Comparison of ENCODE assay signal across 27 mouse cellular contexts in the genomic region with DNA sequence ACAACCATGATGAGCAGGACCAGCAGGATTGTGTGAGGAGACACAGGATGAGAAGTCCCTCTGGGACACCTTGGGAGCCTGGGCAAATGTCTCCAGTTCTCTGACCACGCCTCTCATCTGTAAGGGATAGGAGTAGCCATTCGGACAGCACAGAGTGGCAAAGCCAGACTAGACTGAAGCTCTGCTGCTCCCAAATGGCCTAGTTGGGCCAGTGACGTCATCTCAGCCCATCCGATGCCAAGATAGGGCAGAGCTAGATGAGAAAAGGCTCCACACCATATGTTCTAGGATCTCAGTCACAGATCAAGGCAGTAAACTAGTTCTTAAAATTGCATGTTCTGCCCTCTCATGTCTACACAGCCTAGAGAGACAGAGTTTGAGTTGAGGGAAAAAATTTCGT. TPM values are rescaled to one million over a fixed set of nuclear protein-coding genes. Genes with fewer than 3 reads are reported as not detected.
A peak's percentile ranks its signal among the peaks of the same experiment; 100 is the strongest.
DNase-seq lines count a peak whose midpoint lies in the region; ATAC-seq lines count a peak whose summit lies in the region.
"Had no signal": no experiment of that assay in that cellular context is flagged by ENCODE, and none has a peak within 500 bp of the region (broad histone marks: within the 10 kb centered on the region; RNA-seq: fewer than 3 reads in every experiment).

No protein-coding gene starts in this region.

- H3K27ac ChIP-seq in kidney, embryonic 16.5 days (ENCODE audit: low read length), result no peak overlapping the region
- no peak overlapping the region for H3K27ac ChIP-seq in midbrain, embryonic 10.5 days (replicated peaks)
- H3K27ac ChIP-seq: embryonic facial prominence, embryonic 12.5 days; hindbrain, embryonic 10.5 days; hindbrain, embryonic 15.5 days; layer of hippocampus, adult 2 months; left cerebral cortex, adult 2 months; limb, embryonic 12.5 days; liver, embryonic 15.5 days; midbrain, embryonic 12.5 days; neural tube, embryonic 13.5 days had no signal

- 71% methylated on average over 5 of the region's 5 CpGs for WGBS in kidney, embryonic 16.5 days
- 81% methylated on average over 5 of the region's 5 CpGs for WGBS in midbrain, embryonic 10.5 days

- H3K4me3 ChIP-seq in kidney, embryonic 16.5 days (ENCODE audit: low read length), result no peak overlapping the region
- no peak overlapping the region for H3K4me3 ChIP-seq in midbrain, embryonic 10.5 days
- H3K4me3 ChIP-seq: embryonic facial prominence, embryonic 12.5 days; hindbrain, embryonic 10.5 days; hindbrain, embryonic 15.5 days; layer of hippocampus, adult 2 months; left cerebral cortex, adult 2 months; limb, embryonic 12.5 days; liver, embryonic 15.5 days; midbrain, embryonic 12.5 days; neural tube, embryonic 13.5 days had no signal

- H3K27me3 ChIP-seq in kidney, embryonic 16.5 days (ENCODE audit: insufficient read depth, low read length), result peaks cover 7% of the 10 kb centered on the region
- H3K27me3 ChIP-seq in midbrain, embryonic 10.5 days (ENCODE audit: low read depth, poor library complexity, severe bottlenecking), result peaks cover 16% of the 10 kb centered on the region
- H3K27me3 ChIP-seq: hindbrain, embryonic 15.5 days; Patski had no signal

- no peaks in the 10 kb centered on the region for H3K9me3 ChIP-seq in kidney, embryonic 16.5 days (ENCODE audit: low read length)
- H3K9me3 ChIP-seq in midbrain, embryonic 10.5 days (replicated peaks), result no peaks in the 10 kb centered on the region
- H3K9me3 ChIP-seq: embryonic facial prominence, embryonic 12.5 days; hindbrain, embryonic 15.5 days; limb, embryonic 12.5 days; liver, embryonic 15.5 days; midbrain, embryonic 12.5 days; neural tube, embryonic 13.5 days had no signal

- no peak overlapping the region for H3K9ac ChIP-seq in kidney, embryonic 16.5 days (replicated peaks; ENCODE audit: low read length)
- H3K9ac ChIP-seq: embryonic facial prominence, embryonic 12.5 days; hindbrain, embryonic 15.5 days; limb, embryonic 12.5 days; liver, embryonic 15.5 days; lung, embryonic 14.5 days; midbrain, embryonic 12.5 days; neural tube, embryonic 13.5 days had no signal

- DNase-seq in adipocyte (ENCODE audit: low spot score), result peak; percentile 36
- peak; percentile 95 for DNase-seq in cerebellum, adult 11-12 months
- DNase-seq in cerebellum, adult 9-11 months, result peak; percentile 96
- no peak for DNase-seq in lung, postnatal 10 days
- DNase-seq in midbrain, embryonic 10.5 days (ENCODE audit: low spot score), result no peak
- DNase-seq: adrenal gland, postnatal 14 days; B cell, adult 2 months; embryo, embryonic 11 days; heart, postnatal 14 days; kidney, adult 11 months; kidney, postnatal 25 days; lung, embryonic 14.5 days; right cerebral cortex, postnatal 14 days had no signal

- H3K4me1 ChIP-seq in kidney, embryonic 16.5 days (ENCODE audit: insufficient read depth, low read length), result peaks cover 8% of the 10 kb centered on the region; the same call in 1 of the 2 replicates
- peaks cover 28% of the 10 kb centered on the region for H3K4me1 ChIP-seq in midbrain, embryonic 10.5 days
- H3K4me1 ChIP-seq: embryonic facial prominence, embryonic 12.5 days had no signal

- ATAC-seq in kidney, embryonic 16.5 days (ENCODE audit: low FRiP score, low TSS enrichment), result no peak
- ATAC-seq: forebrain, embryonic 14.5 days; inflammation-experienced regulatory T-cells, adult 6 months; Patski had no signal

- no peak overlapping the region for H3K4me2 ChIP-seq in kidney, embryonic 16.5 days (replicated peaks; ENCODE audit: low read depth, low read length)
- H3K4me2 ChIP-seq: embryonic facial prominence, embryonic 12.5 days; hindbrain, embryonic 15.5 days; limb, embryonic 12.5 days; liver, embryonic 15.5 days; lung, embryonic 14.5 days; midbrain, embryonic 12.5 days; neural tube, embryonic 13.5 days had no signal

- H3K36me3 ChIP-seq in kidney, embryonic 16.5 days (ENCODE audit: insufficient read depth, low read length), result no peaks in the 10 kb centered on the region
- H3K36me3 ChIP-seq in midbrain, embryonic 10.5 days, result no peaks in the 10 kb centered on the region
- H3K36me3 ChIP-seq: embryonic facial prominence, embryonic 12.5 days; hindbrain, embryonic 10.5 days; hindbrain, embryonic 15.5 days; limb, embryonic 12.5 days; liver, embryonic 15.5 days; midbrain, embryonic 12.5 days; neural tube, embryonic 13.5 days had no signal

RNA-seq across cellular contexts. Expression of a gene that starts 9.3 kb away (rescaled TPM):
- 1,595 and 1,651 TPM in 2 replicates for polyA plus RNA-seq in kidney, embryonic 16.5 days (2015; fragmentation: Nextera tagmentation; extraction: Ambion mirVana)
- 2,607 and 3,209 TPM in 2 replicates for polyA plus RNA-seq in midbrain, embryonic 10.5 days (2016; fragmentation: Nextera tagmentation; extraction: Ambion mirVana)

RNA-seq across cellular contexts. Expression of a gene that starts 37.6 kb away (rescaled TPM):
- 3.3 and 4.4 TPM in 2 replicates for polyA plus RNA-seq in kidney, embryonic 16.5 days (2015; fragmentation: Nextera tagmentation; extraction: Ambion mirVana)
- 3.5 and 3.6 TPM in 2 replicates for polyA plus RNA-seq in midbrain, embryonic 10.5 days (2016; fragmentation: Nextera tagmentation; extraction: Ambion mirVana)

RNA-seq across cellular contexts. Expression of a gene that starts 51.9 kb away (rescaled TPM):
- 15.1 and 16.3 TPM in 2 replicates for polyA plus RNA-seq in kidney, embryonic 16.5 days (2015; fragmentation: Nextera tagmentation; extraction: Ambion mirVana)
- polyA plus RNA-seq in midbrain, embryonic 10.5 days (2016; fragmentation: Nextera tagmentation; extraction: Ambion mirVana), result 25.5 and 28.6 TPM in 2 replicates
- polyA plus RNA-seq: liver, adult 2 months had no signal

Comparison
In these comparisons a context has a peak if more than half of its experiments do, and no peak if none do; other contexts are left out.
1. DNase-seq: peak in adipocyte (single experiment), cerebellum, adult 11-12 months (single experiment) and cerebellum, adult 9-11 months (single experiment); none in lung, postnatal 10 days (single experiment) and midbrain, embryonic 10.5 days (single experiment).